Mouse (Mus musculus): Measurements from ENCODE around the gene Pcp4l1. TPM values are rescaled to one million over a fixed set of nuclear protein-coding genes. Genes with fewer than 3 reads are reported as not detected.
"Not testable (repeated sequence)": the region's sequence is repeated elsewhere in the genome, so short reads cannot be mapped to it uniquely, and the experiment has no call there.

The Pcp4l1 gene
- total RNA-seq, 2 experiments from 2014 or later: 196 to 272 TPM

- DNase-seq: not testable (repeated sequence)
Observed at GRCm38 (mm10) chr1:171137486-171138155, 58.4 kb downstream of the Pcp4l1 start.

- DNase-seq: no peak
Observed at GRCm38 (mm10) chr1:171135600-171135999, 60.5 kb downstream of the Pcp4l1 start.

GRCm38 (mm10) chr1:171130971-171131370 lies 65.1 kb downstream of the Pcp4l1 start:
- no peak for DNase-seq

GRCm38 (mm10) chr1:171129251-171129650 lies 66.8 kb downstream of the Pcp4l1 start:
- DNase-seq: peak; percentile 50 to 81

- no peak for DNase-seq
Observed at GRCm38 (mm10) chr1:171124398-171124797, 71.7 kb downstream of the Pcp4l1 start.

Other genes starting within 250 kb of the Pcp4l1 start
- gene Fcgr2b, start 219.7 kb downstream of the Pcp4l1 start, total RNA-seq (2021): 1 to 10 TPM; 6.8 to 7.3 TPM
- gene Fcgr4, start 177.3 kb downstream of the Pcp4l1 start, total RNA-seq (2021): under 1 TPM; 0.35 to 0.59 TPM
- gene Fcgr3, start 131.3 kb downstream of the Pcp4l1 start, total RNA-seq (2021): 10 to 100 TPM; 12.7 to 12.9 TPM
- 1 to 10 TPM in 1 of 2 experiments, under 1 TPM in 1; 0.60 to 1.4 TPM for gene Cfap126, start 82.3 kb downstream of the Pcp4l1 start, total RNA-seq (2021)
- 1,000 to 10,000 TPM; 1,188 to 1,220 TPM for gene Sdhc, start 45.7 kb downstream of the Pcp4l1 start, total RNA-seq (2021)
- gene Mpz, start 45.6 kb downstream of the Pcp4l1 start, total RNA-seq (2021): under 1 TPM; 0.55 to 0.75 TPM
- gene Nr1i3, start 17.7 kb upstream of the Pcp4l1 start, total RNA-seq (2021): not detected
- 10 to 100 TPM; 89.6 to 92.9 TPM for gene Tomm40l, start 26.2 kb upstream of the Pcp4l1 start, total RNA-seq (2021)
- gene Apoa2, start 28.8 kb upstream of the Pcp4l1 start, total RNA-seq (2021): 1 to 10 TPM; 2.0 to 2.7 TPM
- 10 to 100 TPM; 10.2 to 13.4 TPM for gene Fcer1g, start 38.1 kb upstream of the Pcp4l1 start, total RNA-seq (2021)
- 1 to 10 TPM in 1 of 2 experiments, under 1 TPM in 1; 0.57 to 1.2 TPM for gene Adamts4, start 54.2 kb upstream of the Pcp4l1 start, total RNA-seq (2021)
- gene Ndufs2, start 55.1 kb upstream of the Pcp4l1 start, total RNA-seq (2021): 1,000 to 10,000 TPM; 1,592 to 1,593 TPM
- gene B4galt3, start 74.1 kb upstream of the Pcp4l1 start, total RNA-seq (2021): 10 to 100 TPM; 18.7 to 19.6 TPM
- gene Ppox, start 84.9 kb upstream of the Pcp4l1 start, total RNA-seq (2021): 10 to 100 TPM; 13.1 to 13.6 TPM
- gene Usp21, start 91.7 kb upstream of the Pcp4l1 start, total RNA-seq (2021): 10 to 100 TPM; 17.7 to 20.9 TPM
- 10 to 100 TPM; 90.4 to 91.6 TPM for gene Ufc1, start 98.8 kb upstream of the Pcp4l1 start, total RNA-seq (2021)
- gene Dedd, start 132.9 kb upstream of the Pcp4l1 start, total RNA-seq (2021): 10 to 100 TPM; 21.8 to 23.5 TPM
- 10 to 100 TPM; 26.4 to 28.8 TPM for gene Nit1, start 149.4 kb upstream of the Pcp4l1 start, total RNA-seq (2021)
- 10 to 100 TPM; 84.8 to 94.3 TPM for gene Pfdn2, start 149.4 kb upstream of the Pcp4l1 start, total RNA-seq (2021)
- gene Klhdc9, start 164.5 kb upstream of the Pcp4l1 start, total RNA-seq (2021): not detected
- gene Nectin4, start 173.8 kb upstream of the Pcp4l1 start, total RNA-seq (2021): under 1 TPM; 0.15 to 0.18 TPM
- gene Arhgap30, start 192.7 kb upstream of the Pcp4l1 start, total RNA-seq (2021): 1 to 10 TPM; 2.7 to 5.0 TPM
- 10 to 100 TPM; 40.1 to 42.5 TPM for gene Usf1, start 215.0 kb upstream of the Pcp4l1 start, total RNA-seq (2021)
- gene Tstd1, start 222.6 kb upstream of the Pcp4l1 start, total RNA-seq (2021): 1 to 10 TPM in 1 of 2 experiments, not detected in 1; 1.6 TPM
- gene F11r, start 241.3 kb upstream of the Pcp4l1 start, total RNA-seq (2021): 10 to 100 TPM; 33.3 to 34.1 TPM